Mouse (Mus musculus): ENCODE results near the gene Psmc1. TPM values are rescaled to one million over a fixed set of nuclear protein-coding genes. Genes with fewer than 3 reads are reported as not detected.

The Psmc1 gene
- total and polyA plus RNA-seq, 2 experiments from 2014 or later = 163 to 202 TPM

DNA sequence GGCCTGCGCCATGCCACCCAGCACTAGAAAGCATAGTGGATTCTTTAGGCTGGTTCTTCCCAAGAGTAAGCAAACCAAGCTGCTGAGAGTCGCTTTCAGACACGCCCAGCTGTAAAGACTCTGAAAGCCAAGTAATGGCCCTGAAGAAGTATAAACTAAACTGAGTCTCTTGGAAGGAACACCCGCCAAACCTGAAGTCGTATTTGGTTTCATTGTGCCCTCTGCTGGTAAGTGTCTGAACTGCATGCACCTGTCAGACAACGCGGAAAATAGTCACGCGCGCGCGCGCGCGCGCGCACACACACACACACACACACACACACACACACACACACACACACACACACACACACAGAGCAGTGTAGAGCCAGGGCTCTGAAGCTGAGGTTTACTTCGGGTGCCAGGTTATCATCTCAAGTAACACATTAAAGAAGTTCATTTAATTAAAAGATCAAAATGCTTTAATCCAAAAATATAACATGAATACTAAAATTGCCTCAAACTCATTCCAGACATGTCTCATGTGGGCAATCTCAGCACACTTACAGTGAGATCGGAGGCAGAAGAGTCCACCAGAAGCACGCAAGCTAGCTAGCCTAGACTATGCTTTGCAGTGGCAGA, 3.6 kb upstream of the Psmc1 start:
- no peak overlapping the region for H3K4me2 ChIP-seq (ENCODE audit: low read depth, low read length)
- no peak overlapping the region for H3K4me3 ChIP-seq (ENCODE audit: low read depth, low read length)
- H3K9ac ChIP-seq (replicated peaks; ENCODE audit: low read depth, low read length) = no peak overlapping the region
- peaks cover 8% of the 10 kb centered on the region for H3K4me1 ChIP-seq (ENCODE audit: control insufficient read depth, insufficient read depth)
- WGBS = 12% methylated on average over 20 of the region's 20 CpGs
- H3K36me3 ChIP-seq (replicated peaks; ENCODE audit: control insufficient read depth, insufficient read depth, low read length) = no peaks in the 10 kb centered on the region
- 0 out of 2 replicates have a peak, but pooled peaks cover 2% of the 10 kb centered on the region for H3K27me3 ChIP-seq (ENCODE audit: control insufficient read depth, insufficient read depth, low read length)
- H3K9me3 ChIP-seq (replicated peaks; ENCODE audit: control insufficient read depth, low read length) = no peaks in the 10 kb centered on the region
- ATAC-seq (ENCODE audit: insufficient read depth, low read depth) (no peak), DNase-seq (ENCODE audit: low spot score) (peak; percentile 73)
- no peak overlapping the region for H3K27ac ChIP-seq (ENCODE audit: low read depth)
- TF ChIP-seq CTCF (IDR thresholded peaks at IDR 0.05; ENCODE audit: low read depth) = peak; percentile 83
- no peak for TF ChIP-seq EP300 (IDR thresholded peaks at IDR 0.05; ENCODE audit: low read depth)

DNA sequence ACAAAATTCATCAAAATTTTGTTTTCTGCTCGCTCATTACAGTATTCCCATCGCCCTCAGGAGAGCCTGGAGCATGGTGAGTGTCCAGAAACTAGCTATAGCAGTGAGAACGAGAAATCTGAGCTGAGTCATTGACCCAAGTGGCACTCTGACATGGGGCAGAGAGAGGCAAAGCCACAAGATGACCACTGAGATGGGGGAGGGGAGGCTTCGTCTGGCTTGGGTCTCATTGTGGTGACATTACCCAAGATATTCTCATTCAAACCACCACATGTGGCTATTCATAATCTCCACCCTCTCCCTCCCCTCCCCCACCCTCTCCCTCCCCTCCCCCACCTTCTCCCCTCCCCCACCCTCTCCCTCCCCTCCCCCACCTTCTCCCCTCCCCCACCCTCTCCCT, 2.5 kb upstream of the Psmc1 start:
- peaks cover 5% of the 10 kb centered on the region for H3K36me3 ChIP-seq (replicated peaks; ENCODE audit: control insufficient read depth, insufficient read depth, low read length)
- no peak overlapping the region for H3K4me3 ChIP-seq (ENCODE audit: low read depth, low read length)
- no peak overlapping the region for H3K9ac ChIP-seq (replicated peaks; ENCODE audit: low read depth, low read length)
- 0 out of 2 replicates have a peak, but pooled peaks cover 2% of the 10 kb centered on the region for H3K27me3 ChIP-seq (ENCODE audit: control insufficient read depth, insufficient read depth, low read length)
- no peaks in the 10 kb centered on the region for H3K9me3 ChIP-seq (replicated peaks; ENCODE audit: control insufficient read depth, low read length)
- TF ChIP-seq CTCF (IDR thresholded peaks at IDR 0.05; ENCODE audit: low read depth) (no peak), EP300 (IDR thresholded peaks at IDR 0.05; ENCODE audit: low read depth) (no peak)
- WGBS = 48% methylated on average over 4 of the region's 4 CpGs
- DNase-seq (ENCODE audit: low spot score) (no peak), ATAC-seq (ENCODE audit: insufficient read depth, low read depth) (no peak)
- no peak overlapping the region for H3K4me2 ChIP-seq (ENCODE audit: low read depth, low read length)
- H3K27ac ChIP-seq (ENCODE audit: low read depth) = no peak overlapping the region
- H3K4me1 ChIP-seq (ENCODE audit: control insufficient read depth, insufficient read depth) = peaks cover 11% of the 10 kb centered on the region

DNA sequence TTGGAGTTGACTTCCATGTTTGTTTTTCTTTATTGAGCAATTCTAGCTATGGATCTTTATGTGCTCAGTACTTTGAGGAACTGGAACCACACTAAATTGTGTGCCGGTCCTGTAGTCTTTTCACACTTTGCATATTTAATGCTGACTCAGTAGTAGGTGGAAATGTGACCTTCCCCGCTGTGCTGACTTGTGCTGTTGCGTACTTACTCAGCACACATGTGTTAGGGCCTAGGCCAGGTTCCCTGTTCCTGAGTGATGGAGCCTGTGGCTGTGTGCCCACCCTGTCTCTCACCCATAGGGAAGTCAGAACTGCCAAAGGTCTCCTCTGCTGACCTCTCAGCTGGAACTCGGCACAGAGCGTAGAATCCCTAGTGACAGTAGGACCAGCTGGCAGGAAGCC, 6.0 kb downstream of the Psmc1 start:
- TF ChIP-seq CTCF (IDR thresholded peaks at IDR 0.05; ENCODE audit: low read depth) = no peak
- no peak for TF ChIP-seq EP300 (IDR thresholded peaks at IDR 0.05; ENCODE audit: low read depth)
- Histone ChIP-seq H3K4me2 (ENCODE audit: low read depth, low read length) (no peak overlapping the region), H3K4me1 (ENCODE audit: control insufficient read depth, insufficient read depth) (peaks cover 7% of the 10 kb centered on the region), H3K4me3 (ENCODE audit: low read depth, low read length) (no peak overlapping the region), H3K27me3 (ENCODE audit: control insufficient read depth, insufficient read depth, low read length) (no peaks in the 10 kb centered on the region), H3K9me3 (replicated peaks; ENCODE audit: control insufficient read depth, low read length) (no peaks in the 10 kb centered on the region), H3K27ac (ENCODE audit: low read depth) (no peak overlapping the region), H3K9ac (replicated peaks; ENCODE audit: low read depth, low read length) (no peak overlapping the region), H3K36me3 (replicated peaks; ENCODE audit: control insufficient read depth, insufficient read depth, low read length) (peaks cover 86% of the 10 kb centered on the region)
- no peak for DNase-seq (ENCODE audit: low spot score)
- no peak for ATAC-seq (ENCODE audit: insufficient read depth, low read depth)
- 83% methylated on average over 5 of the region's 5 CpGs for WGBS

DNA sequence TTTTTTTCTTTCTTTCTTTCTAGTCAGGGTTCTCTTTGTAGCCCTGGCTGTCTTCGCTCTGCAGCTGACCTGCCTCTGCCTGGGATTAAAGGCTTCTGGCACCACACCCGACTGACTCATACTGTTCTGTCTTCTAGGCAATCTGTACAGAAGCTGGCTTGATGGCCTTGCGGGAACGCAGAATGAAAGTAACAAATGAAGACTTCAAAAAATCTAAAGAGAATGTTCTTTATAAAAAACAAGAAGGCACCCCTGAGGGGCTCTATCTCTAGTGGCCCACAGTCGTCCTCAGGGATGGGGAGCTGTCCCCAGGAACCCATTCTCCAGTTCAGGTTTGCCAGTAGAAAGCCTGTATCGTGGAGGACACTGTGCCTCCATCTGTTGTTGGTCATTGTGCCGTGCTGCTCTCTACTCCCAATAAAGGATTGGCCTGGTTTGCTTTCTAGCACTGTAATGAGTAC, 13.0 kb downstream of the Psmc1 start:
- Histone ChIP-seq H3K4me1 (ENCODE audit: control insufficient read depth, insufficient read depth) (peaks cover 7% of the 10 kb centered on the region; the same call in 1 of the 2 replicates), H3K4me2 (ENCODE audit: low read depth, low read length) (no peak overlapping the region), H3K36me3 (replicated peaks; ENCODE audit: control insufficient read depth, insufficient read depth, low read length) (peaks cover 84% of the 10 kb centered on the region), H3K9ac (replicated peaks; ENCODE audit: low read depth, low read length) (no peak overlapping the region), H3K9me3 (replicated peaks; ENCODE audit: control insufficient read depth, low read length) (no peaks in the 10 kb centered on the region), H3K27me3 (ENCODE audit: control insufficient read depth, insufficient read depth, low read length) (no peaks in the 10 kb centered on the region), H3K27ac (ENCODE audit: low read depth) (no peak overlapping the region), H3K4me3 (ENCODE audit: low read depth, low read length) (no peak overlapping the region)
- 78% methylated on average over 7 of the region's 7 CpGs for WGBS
- DNase-seq (ENCODE audit: low spot score) (no peak), ATAC-seq (ENCODE audit: insufficient read depth, low read depth) (no peak)
- TF ChIP-seq CTCF (IDR thresholded peaks at IDR 0.05; ENCODE audit: low read depth) (no peak), EP300 (IDR thresholded peaks at IDR 0.05; ENCODE audit: low read depth) (no peak)

DNA sequence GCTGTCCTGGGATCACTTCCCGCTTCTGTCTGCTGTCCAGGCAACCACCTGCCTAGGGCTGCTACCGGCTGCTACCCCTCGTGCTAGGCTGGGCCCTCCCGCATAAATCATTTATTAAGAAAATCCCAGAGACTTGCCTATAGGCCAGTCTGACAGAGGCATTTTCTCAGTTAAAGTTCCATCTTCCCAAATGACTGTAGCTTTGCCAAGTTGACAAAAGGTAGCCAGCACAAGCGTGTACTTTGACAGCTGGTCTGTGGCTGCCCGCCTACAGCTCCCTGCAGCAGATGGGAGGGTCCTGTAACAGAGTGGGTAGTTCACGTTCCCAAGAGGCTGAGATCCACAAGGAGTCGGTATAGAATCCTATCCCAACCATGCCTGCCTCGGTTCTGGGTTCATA, 13.5 kb downstream of the Psmc1 start:
- DNase-seq (ENCODE audit: low spot score) = no peak
- peaks cover 79% of the 10 kb centered on the region for H3K36me3 ChIP-seq (replicated peaks; ENCODE audit: control insufficient read depth, insufficient read depth, low read length)
- WGBS = 83% methylated on average over 9 of the region's 9 CpGs

More for the DNA sequence above, 13.5 kb downstream of the Psmc1 start:
- no peak overlapping the region for H3K27ac ChIP-seq (ENCODE audit: low read depth)
- H3K4me2 ChIP-seq (ENCODE audit: low read depth, low read length) = no peak overlapping the region
- no peaks in the 10 kb centered on the region for H3K9me3 ChIP-seq (replicated peaks; ENCODE audit: control insufficient read depth, low read length)
- peaks cover 7% of the 10 kb centered on the region; the same call in 1 of the 2 replicates for H3K4me1 ChIP-seq (ENCODE audit: control insufficient read depth, insufficient read depth)
- H3K4me3 ChIP-seq (ENCODE audit: low read depth, low read length) = no peak overlapping the region
- no peak for ATAC-seq (ENCODE audit: insufficient read depth, low read depth)
- H3K9ac ChIP-seq (replicated peaks; ENCODE audit: low read depth, low read length) = no peak overlapping the region
- H3K27me3 ChIP-seq (ENCODE audit: control insufficient read depth, insufficient read depth, low read length) = no peaks in the 10 kb centered on the region
- no peak for TF ChIP-seq EP300 (IDR thresholded peaks at IDR 0.05; ENCODE audit: low read depth)
- no peak for TF ChIP-seq CTCF (IDR thresholded peaks at IDR 0.05; ENCODE audit: low read depth)
